Mouse (Mus musculus) megakaryocyte, embryonic 14.5 days (primary cell): ENCODE results near the gene Hoxa6.

Source experiments
- FLI1 ChIP-seq: IDR thresholded peaks from 2 replicates; pipeline ENCODE4 v1.6.1; 2012; ENCODE audit warnings: low read length, inconsistent platforms, mixed read lengths
- GATA1 ChIP-seq: IDR thresholded peaks from 3 replicates; pipeline ENCODE4 v1.6.1; 2012; ENCODE audit warnings: mixed read lengths, low read length, inconsistent platforms, borderline replicate concordance

DNA sequence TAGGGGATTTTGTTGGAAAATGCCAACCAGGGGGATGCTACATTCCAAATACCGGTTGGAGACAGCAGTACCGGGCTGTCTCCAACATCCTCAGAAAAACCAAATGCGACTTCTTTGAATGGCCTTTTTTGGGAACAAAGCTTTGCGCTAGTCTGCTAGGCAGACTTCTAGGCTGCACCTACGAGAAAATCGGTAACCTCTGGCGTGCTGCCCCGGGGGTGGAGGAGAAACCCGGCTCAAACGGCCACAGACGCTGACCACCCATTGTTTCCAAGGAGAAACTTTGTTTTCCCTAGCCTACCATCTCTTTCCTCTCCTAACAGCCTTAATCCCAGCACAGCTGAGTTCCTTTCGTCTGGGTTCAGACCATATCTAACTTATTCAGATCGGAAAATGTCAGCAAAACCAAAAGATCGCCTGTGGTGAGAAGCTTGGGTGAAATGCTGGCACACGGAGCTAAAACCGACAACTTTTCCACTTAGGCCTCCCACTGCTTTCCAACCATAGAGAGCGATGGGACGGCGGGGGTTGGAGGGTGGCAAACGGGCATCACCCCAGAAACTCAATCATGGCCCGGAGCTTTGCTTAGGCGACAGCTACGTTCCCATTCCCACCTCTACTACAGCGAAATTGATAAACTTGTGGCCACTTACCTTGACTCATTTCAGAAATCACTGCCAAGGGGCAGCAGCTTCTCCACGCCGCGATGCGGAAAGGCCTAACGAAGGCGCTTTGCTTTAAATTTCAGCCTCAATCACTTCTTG is 31.3 kb upstream of the Hoxa6 start:
- TF ChIP-seq GATA1, result no peak
- TF ChIP-seq FLI1, result no peak
